Mouse (Mus musculus) activated CD4-positive, CD25-positive, alpha-beta regulatory T cell, adult 4 months (primary cell): Measurements from ENCODE around the gene Mageb5. TPM values are rescaled to one million over a fixed set of nuclear protein-coding genes. Genes with fewer than 3 reads are reported as not detected.
"Not testable (repeated sequence)": the region's sequence is repeated elsewhere in the genome, so short reads cannot be mapped to it uniquely, and the experiment has no call there.

ENCODE experiments used
- ATAC-seq: one replicate; pipeline ENCODE4 v1.8.0; 2017
- polyA plus RNA-seq, 2 experiments: library from polyadenylated mRNA; unstranded; fragments of 100-300 nt; shearing (Covaris generic); gene quantifications; one replicate each; pipeline ENCODE4 v1.2.1; 2017

The Mageb5 gene
- not detected for polyA plus RNA-seq

GRCm38 (mm10) chrX:91782918-91783317, at the start of gene Mageb5:
TSS of gene Mageb5 (minus strand) at chrX:91783018.
- not testable (repeated sequence) for ATAC-seq

GRCm38 (mm10) chrX:91759591-91760226, 23.1 kb downstream of the Mageb5 start:
- not testable (repeated sequence) for ATAC-seq

Other genes with a start within 250 kb of the Mageb5 start
- gene 1700084M14Rik, start 207.1 kb downstream of the Mageb5 start, polyA plus RNA-seq: not detected
- gene Gm14781, start 150.8 kb downstream of the Mageb5 start, polyA plus RNA-seq: not detected
- gene Mageb1, start 233.3 kb upstream of the Mageb5 start, polyA plus RNA-seq: not detected